Mouse (Mus musculus) lung, postnatal 0 days (tissue): ENCODE measurements around the gene Tcaim. TPM values are rescaled to one million over a fixed set of nuclear protein-coding genes. Genes with fewer than 3 reads are reported as not detected.
A peak's percentile ranks its signal among the peaks of the same experiment; 100 is the strongest.

ENCODE experiments used
- ATAC-seq: fragments of 200-750 bp; cut with Nextera tagmentation; 2 replicates; pipeline ENCODE4 v1.8.0; 2017; ENCODE audit warnings: moderate library complexity
- DNase-seq: peaks from one replicate; pipeline ENCODE4 v3.0.0-alpha.2; 2016; ENCODE audit warnings: low spot score
- H3K27ac ChIP-seq: fragments of 300-500 bp; sonication (generic); 2 replicates; pipeline ENCODE4 v1.5.1; 2014; ENCODE audit warnings: antibody characterized with exemption, mild to moderate bottlenecking, low read length, mixed read lengths
- H3K27me3 ChIP-seq: fragments of 300-500 bp; sonication (generic); replicated peaks from 2 replicates; pipeline ENCODE4 v1.6.1; 2014; ENCODE audit warnings: low read length, mixed read lengths; ENCODE audit not compliant: insufficient read depth
- H3K36me3 ChIP-seq: fragments of 300-500 bp; sonication (generic); 2 replicates; pipeline ENCODE4 v1.6.1; 2014; ENCODE audit warnings: low read length, mixed read lengths; ENCODE audit not compliant: insufficient read depth
- H3K4me1 ChIP-seq: fragments of 300-500 bp; sonication (generic); 2 replicates; pipeline ENCODE4 v1.6.1; 2014; ENCODE audit warnings: antibody characterized with exemption, low read depth, low read length, mixed read lengths; ENCODE audit not compliant: insufficient read depth
- H3K4me2 ChIP-seq: fragments of 300-500 bp; sonication (generic); replicated peaks from 2 replicates; pipeline ENCODE4 v1.6.1; 2014; ENCODE audit warnings: low read depth, mild to moderate bottlenecking, low read length, moderate library complexity, mixed read lengths
- H3K4me3 ChIP-seq: fragments of 300-500 bp; sonication (generic); 2 replicates; pipeline ENCODE4 v1.5.1; 2014; ENCODE audit warnings: low read depth, low read length
- H3K9ac ChIP-seq: fragments of 300-500 bp; sonication (generic); replicated peaks from 2 replicates; pipeline ENCODE4 v1.6.1; 2014; ENCODE audit warnings: low read depth, mild to moderate bottlenecking
- H3K9me3 ChIP-seq: fragments of 300-500 bp; sonication (generic); 2 replicates; pipeline ENCODE4 v1.6.1; 2016; ENCODE audit warnings: low read length, mixed read lengths
- CTCF ChIP-seq: IDR thresholded peaks from 2 replicates; pipeline ENCODE4 v1.5.1; 2016; ENCODE audit warnings: antibody characterized with exemption, mild to moderate bottlenecking
- EP300 ChIP-seq: IDR thresholded peaks from 2 replicates; pipeline ENCODE4 v1.6.1; 2016; ENCODE audit warnings: antibody characterized with exemption, mild to moderate bottlenecking, control low read depth
- WGBS: fragments of 180-500 bp; shearing (Covaris S2); extraction: QIAGEN DNeasy Blood & Tissue Kit; methylation state at CpG from one replicate; pipeline ENCODE4 v1.1.7; 2014; 5-methylcytosine and 5-hydroxymethylcytosine counted together
- polyA plus RNA-seq: library from polyadenylated mRNA; unstranded; fragments of >200 nt; fragmentation: Nextera tagmentation; extraction: Ambion mirVana; gene quantifications from 2 replicates; pipeline ENCODE4 v1.2.1, GENCODE M21; 2015

Tcaim gene
- 4.7 and 5.0 TPM in 2 replicates for polyA plus RNA-seq

GRCm38 (mm10) chr9:122805053-122805844 lies at the start of gene Tcaim:
Gene Tcaim (plus strand): TSS chr9:122805539.
- Histone ChIP-seq H3K4me3 (peak within 1 kb of the TSS; percentile 52), H3K4me1 (no peaks in the 10 kb centered on the region; the same call in 1 of the 2 replicates), H3K4me2 (peak within 1 kb of the TSS; percentile 75), H3K27ac (peak within 1 kb of the TSS; percentile 94), H3K27me3 (no peaks in the 10 kb centered on the region), H3K36me3 (no peaks in the 10 kb centered on the region), H3K9me3 (no peaks in the 10 kb centered on the region), H3K9ac (peak within 1 kb of the TSS; percentile 69)
- peak; percentile 98 for ATAC-seq
- 6% methylated on average over 42 of the region's 42 CpGs for WGBS
- TF ChIP-seq EP300 = no peak
- TF ChIP-seq CTCF = no peak
- DNase-seq = peak; percentile 97

GRCm38 (mm10) chr9:122757614-122758013 lies 47.7 kb upstream of the Tcaim start:
- ATAC-seq = peak; percentile 97
- 29% methylated on average over 2 of the region's 2 CpGs for WGBS
- no peak overlapping the region for H3K4me3 ChIP-seq

GRCm38 (mm10) chr9:122760111-122760510 lies 45.2 kb upstream of the Tcaim start:
- Histone ChIP-seq H3K27ac (no peak overlapping the region), H3K9me3 (no peaks in the 10 kb centered on the region), H3K4me2 (no peak overlapping the region), H3K4me1 (no peaks in the 10 kb centered on the region), H3K9ac (no peak overlapping the region), H3K27me3 (no peaks in the 10 kb centered on the region), H3K4me3 (no peak overlapping the region), H3K36me3 (no peaks in the 10 kb centered on the region)
- DNase-seq (no peak), ATAC-seq (no peak)
- no peak for TF ChIP-seq EP300
- no peak for TF ChIP-seq CTCF

More at GRCm38 (mm10) chr9:122757614-122758013, 47.7 kb upstream of the Tcaim start:
- no peak; the same call in 1 of the 2 replicates for TF ChIP-seq EP300
- no peak for TF ChIP-seq CTCF
- H3K36me3 ChIP-seq = no peaks in the 10 kb centered on the region
- no peak overlapping the region for H3K4me2 ChIP-seq
- H3K27me3 ChIP-seq = no peaks in the 10 kb centered on the region
- peak; percentile 84 for DNase-seq
- H3K4me1 ChIP-seq = no peaks in the 10 kb centered on the region
- no peak overlapping the region for H3K27ac ChIP-seq
- H3K9ac ChIP-seq = no peak overlapping the region
- no peaks in the 10 kb centered on the region for H3K9me3 ChIP-seq

- no peak for TF ChIP-seq EP300
- no peak for TF ChIP-seq CTCF
- 59% methylated on average over 5 of the region's 5 CpGs for WGBS
Measured at GRCm38 (mm10) chr9:122785231-122785630, 20.1 kb upstream of the Tcaim start.

GRCm38 (mm10) chr9:122786534-122786933 lies 18.8 kb upstream of the Tcaim start:
- H3K4me2 ChIP-seq = no peak overlapping the region
- ATAC-seq (no peak), DNase-seq (no peak)
- no peaks in the 10 kb centered on the region for H3K9me3 ChIP-seq
- H3K27ac ChIP-seq = no peak overlapping the region
- H3K9ac ChIP-seq = no peak overlapping the region
- no peaks in the 10 kb centered on the region for H3K27me3 ChIP-seq
- no peaks in the 10 kb centered on the region for H3K4me1 ChIP-seq
- WGBS = 85% methylated on average over 1 of the region's 1 CpGs
- no peak for TF ChIP-seq CTCF
- no peak for TF ChIP-seq EP300
- no peak overlapping the region for H3K4me3 ChIP-seq
- no peaks in the 10 kb centered on the region for H3K36me3 ChIP-seq

More at GRCm38 (mm10) chr9:122785231-122785630, 20.1 kb upstream of the Tcaim start:
- Histone ChIP-seq H3K27ac (no peak overlapping the region), H3K9me3 (no peaks in the 10 kb centered on the region), H3K36me3 (no peaks in the 10 kb centered on the region), H3K4me2 (no peak overlapping the region), H3K4me1 (no peaks in the 10 kb centered on the region), H3K27me3 (no peaks in the 10 kb centered on the region), H3K9ac (no peak overlapping the region), H3K4me3 (no peak overlapping the region)
- ATAC-seq = no peak
- no peak for DNase-seq

GRCm38 (mm10) chr9:122805845-122806341 lies 554 bp downstream of the Tcaim start:
- H3K4me1 ChIP-seq = no peaks in the 10 kb centered on the region; the same call in 1 of the 2 replicates
- no peaks in the 10 kb centered on the region for H3K9me3 ChIP-seq
- WGBS = 8% methylated on average over 10 of the region's 10 CpGs
- peak; percentile 75 for ATAC-seq
- peak overlapping the region; percentile 75 for H3K4me2 ChIP-seq
- H3K36me3 ChIP-seq = no peaks in the 10 kb centered on the region
- peak overlapping the region; percentile 69 for H3K9ac ChIP-seq
- TF ChIP-seq EP300 = peak; percentile 81
- TF ChIP-seq CTCF = no peak
- H3K4me3 ChIP-seq = peak overlapping the region; percentile 52
- DNase-seq = peak; percentile 91
- H3K27me3 ChIP-seq = no peaks in the 10 kb centered on the region
- H3K27ac ChIP-seq = peak overlapping the region; percentile 94
